Mouse (Mus musculus) ES-CJ7 (cell line): ENCODE data around the gene Gucy1a1.
"Not testable (repeated sequence)": the region's sequence is repeated elsewhere in the genome, so short reads cannot be mapped to it uniquely, and the experiment has no call there.

ENCODE experiments used
- DNase-seq: peaks from one replicate; pipeline ENCODE4 v3.0.0; 2011; ENCODE audit warnings: low read depth, low spot score

Gucy1a1 gene

DNA sequence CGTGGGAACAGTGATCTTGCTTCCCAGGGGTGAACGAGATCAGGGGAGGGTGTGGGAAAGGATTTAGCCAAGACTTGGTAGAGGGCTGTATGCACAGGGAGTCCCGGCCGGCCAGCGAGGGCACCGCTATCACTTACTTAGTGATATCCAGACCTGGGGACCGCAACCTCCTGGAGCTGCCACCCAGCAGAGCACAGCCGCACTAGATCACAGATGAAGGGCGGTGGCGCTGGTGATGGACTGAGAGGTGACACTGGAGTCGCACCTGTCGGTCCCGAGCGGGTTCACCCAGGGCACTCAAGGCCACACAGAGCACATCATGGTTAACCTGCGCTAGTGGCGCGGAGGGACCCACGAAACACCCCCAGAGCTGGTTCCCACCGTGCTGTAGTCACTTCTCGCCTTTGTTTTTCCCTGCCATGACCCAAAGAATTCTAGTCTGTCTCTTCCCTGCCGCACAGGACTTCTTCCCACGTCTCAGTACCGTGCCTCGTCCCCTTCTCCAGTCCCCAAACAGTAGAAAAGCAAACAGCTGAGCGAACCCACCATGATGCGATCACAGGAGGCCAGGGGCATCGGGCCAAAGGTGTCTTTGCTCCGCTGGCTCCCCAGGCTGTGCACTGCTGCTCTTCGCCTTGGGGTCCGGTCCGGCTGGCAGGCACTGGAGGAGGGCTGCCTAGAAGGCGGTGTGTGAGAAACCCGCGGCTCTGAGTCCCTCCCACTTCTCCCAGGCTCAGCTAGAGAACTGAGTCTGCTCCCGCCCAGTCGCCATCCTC, at the start of gene Gucy1a1:
TSS of gene Gucy1a1 (minus strand) at position 664 of the 776 bp plus-strand sequence.
- DNase-seq, result peak; percentile 18

DNA sequence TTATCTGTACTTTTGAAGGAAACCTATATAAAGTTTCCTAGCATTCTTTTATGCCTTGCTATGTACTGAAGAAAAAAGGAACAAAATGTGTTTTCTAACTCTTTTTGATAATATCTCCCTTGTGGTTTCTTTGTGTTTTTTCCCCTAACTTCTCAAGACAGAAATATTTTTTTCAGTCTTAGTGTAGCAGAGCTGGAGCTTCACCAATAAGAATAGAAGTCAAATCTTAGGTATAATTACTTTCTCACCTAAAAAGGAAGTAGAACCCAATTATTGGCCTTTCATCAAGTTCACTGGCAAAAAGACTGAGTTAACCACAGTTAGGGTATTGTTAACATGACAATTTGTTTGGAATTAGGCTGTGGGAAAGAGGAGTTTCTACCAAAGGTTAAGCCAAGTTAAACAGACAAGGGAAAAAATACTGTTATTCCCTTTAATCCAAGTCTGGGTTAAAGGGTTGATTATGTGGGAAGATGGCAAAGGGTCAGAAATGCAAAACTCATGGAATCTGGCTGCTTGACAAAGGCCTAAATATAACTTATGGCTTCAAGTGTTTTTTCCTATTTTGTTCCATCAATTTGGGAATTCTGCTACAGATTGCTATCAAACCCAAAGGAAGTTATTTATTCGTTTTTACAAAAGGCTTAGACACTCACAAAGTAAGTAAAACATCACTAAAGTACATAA, 46.1 kb upstream of the Gucy1a1 start:
- DNase-seq, result no peak

GRCm38 (mm10) chr3:82185626-82186025, 40.0 kb upstream of the Gucy1a1 start:
- no peak for DNase-seq

DNA sequence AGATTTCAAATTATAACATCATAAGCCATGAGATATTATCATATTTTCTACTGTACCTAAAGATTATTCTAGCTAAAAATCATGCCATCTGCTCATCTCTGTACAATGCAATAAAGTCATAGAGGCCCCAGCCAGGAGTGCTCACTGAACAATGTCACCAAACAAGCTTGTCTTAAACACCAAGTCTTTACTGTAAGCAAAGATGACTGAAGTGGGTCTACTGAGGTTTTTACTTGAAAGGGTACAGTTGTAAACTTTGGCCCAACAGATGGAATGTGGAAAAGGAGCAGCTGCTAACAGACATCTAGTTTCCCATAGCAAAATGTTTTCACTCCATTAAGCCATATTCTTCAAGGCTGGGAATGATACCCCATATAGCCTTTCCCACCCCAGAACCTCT, 35.9 kb upstream of the Gucy1a1 start:
- DNase-seq, result no peak

- DNase-seq, result no peak
Measured at GRCm38 (mm10) chr3:82180253-82180652, 34.7 kb upstream of the Gucy1a1 start.

DNA sequence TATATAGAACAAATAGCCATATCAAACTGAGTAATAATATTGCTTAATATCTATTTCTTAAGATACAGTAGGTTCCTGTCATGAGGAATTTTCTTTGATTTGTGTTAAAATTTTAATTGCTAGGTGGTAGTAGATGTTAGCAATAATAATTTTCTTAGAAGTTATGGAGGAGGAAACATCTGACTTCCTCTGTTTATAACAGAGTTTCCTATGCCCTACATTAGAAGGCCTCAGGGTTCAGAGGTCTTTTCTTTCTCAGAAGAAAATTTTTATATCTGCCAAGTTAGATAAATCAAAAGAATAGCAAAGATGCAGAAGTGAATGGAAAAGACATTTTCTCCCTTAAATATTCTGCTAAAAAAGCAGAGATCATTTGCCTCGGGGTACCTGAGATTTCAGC, 29.9 kb upstream of the Gucy1a1 start:
- no peak for DNase-seq

DNA sequence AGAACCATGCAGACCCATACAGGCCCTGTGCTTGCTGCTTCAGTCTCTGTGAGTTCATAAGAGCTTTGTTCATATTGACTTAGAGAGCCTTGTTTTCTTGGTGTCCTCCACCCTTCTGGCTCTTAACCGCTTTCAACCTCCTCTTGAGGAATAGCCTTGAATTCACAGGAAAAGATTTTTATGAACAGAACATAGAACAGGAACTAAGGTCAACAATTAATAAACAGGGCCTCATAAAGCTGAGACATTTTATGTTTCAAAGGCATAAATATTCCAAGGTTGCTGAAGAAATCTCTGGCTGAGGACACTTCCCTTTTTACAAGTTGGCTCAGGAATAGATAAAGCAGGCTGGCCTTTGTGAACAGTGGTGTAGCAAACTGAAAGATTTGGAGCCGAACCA, 21.5 kb upstream of the Gucy1a1 start:
- no peak for DNase-seq

DNA sequence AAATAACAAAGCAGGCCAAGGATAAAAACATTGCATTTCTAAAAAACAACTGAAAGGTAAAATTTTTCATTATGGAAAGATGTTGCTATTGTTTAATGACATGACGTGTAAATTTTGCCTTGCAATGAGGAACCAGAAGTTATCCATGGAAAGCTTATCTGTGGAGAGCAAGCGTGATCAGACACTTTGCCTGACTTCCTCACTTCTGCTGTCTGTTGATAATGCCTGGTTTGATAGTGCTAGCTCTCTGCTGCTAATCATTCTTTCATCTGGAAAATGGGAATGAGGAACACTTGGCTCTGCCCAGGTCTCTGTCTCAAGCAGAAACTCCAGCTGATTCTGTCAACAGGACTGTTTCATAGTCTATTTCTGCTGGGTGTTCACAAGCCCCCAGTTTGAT, 20.3 kb upstream of the Gucy1a1 start:
- no peak for DNase-seq

DNA sequence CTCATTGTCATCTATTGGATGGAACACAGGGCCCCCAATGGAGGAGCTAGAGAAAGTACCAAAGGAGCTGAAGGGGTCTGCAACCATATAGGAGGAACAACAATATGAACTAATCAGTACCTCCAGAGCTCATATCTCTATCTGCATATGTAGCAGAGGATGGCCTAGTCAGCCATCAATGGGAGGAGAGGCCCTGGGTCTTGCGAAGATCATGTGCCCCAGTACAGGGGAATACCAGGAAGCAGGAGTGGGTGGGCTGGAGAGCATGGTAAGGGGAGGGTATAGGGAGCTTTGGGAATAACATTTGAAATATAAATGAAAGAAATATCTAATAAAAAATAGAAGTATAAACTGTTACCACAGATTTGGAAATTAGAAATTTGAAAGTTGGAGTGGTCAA, 17.4 kb upstream of the Gucy1a1 start:
- DNase-seq, result not testable (repeated sequence)

DNA sequence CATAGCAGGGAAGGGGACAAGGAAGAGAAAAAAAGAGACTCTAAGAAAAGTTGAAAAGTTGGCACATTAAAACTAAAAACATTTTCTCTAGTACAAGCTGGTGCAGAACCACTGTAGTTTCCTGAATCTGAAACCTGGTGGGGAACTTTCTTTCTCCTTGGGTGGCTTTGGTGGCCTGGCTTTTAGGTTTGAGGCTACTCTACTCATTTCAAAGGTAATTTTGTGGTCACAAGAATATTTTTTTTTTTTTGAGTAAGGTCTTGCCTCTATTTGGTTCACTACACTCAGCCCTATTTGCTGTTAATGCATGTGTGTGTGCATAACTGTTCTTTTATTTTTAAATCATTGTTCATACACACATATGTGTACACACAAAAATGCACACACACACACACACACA, 389 bp upstream of the Gucy1a1 start:
- DNase-seq, result no peak

DNA sequence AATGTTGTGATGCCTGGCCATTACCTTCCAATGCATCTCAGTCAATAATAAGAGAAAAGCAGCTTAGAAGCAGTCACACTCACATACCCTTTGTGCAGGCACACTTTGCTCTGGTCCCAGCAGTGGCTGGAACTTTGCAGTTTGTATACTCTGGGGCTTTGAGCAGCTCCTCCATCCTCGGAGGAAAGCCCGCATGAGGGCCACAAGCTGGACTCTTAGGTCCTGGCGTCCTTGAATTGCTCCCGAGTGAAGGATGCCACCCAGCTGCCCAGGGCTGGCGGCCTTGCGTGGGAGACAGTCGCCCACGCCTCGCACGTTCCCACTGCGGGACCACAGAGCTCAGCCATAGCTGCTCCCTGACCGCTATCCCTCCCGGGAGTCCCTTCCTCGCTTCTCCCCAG, 864 bp downstream of the Gucy1a1 start:
- no peak for DNase-seq

GRCm38 (mm10) chr3:82140781-82141180, 4.8 kb downstream of the Gucy1a1 start:
- no peak for DNase-seq

DNA sequence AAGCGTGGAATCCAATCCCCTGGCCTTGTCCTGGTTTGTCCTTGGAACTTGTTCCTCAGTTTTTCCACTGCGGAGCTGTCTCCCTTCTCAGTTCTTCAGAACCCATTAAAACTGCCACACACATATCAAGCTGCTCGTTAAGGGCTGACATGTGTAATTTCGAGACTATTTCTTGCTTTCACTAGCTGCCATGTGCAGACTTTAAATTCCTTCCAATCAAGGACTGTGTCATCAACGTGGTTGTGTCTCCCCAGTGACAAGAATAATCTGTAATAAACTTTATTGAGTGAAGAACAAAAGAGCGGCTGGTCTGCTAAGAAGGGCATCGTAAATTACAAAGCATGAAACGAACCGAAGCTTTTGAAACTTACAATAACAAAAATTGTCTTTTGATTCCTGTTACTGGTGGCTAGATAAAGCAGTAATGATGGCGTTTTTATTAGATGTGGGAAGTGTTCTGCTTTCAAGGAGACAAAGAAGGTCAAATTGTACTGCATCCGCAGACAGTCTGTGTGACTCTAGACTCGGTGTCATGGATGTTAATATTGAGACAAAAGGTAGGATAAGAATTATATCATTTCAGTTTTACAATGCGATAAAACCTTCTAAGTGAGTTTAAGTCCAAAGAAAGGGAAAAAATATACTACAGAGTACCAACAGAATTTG, 7.5 kb downstream of the Gucy1a1 start:
- DNase-seq, result no peak

GRCm38 (mm10) chr3:82135483-82135882, 10.1 kb downstream of the Gucy1a1 start:
- DNase-seq, result no peak

- DNase-seq, result no peak
Measured at GRCm38 (mm10) chr3:82129258-82129657, 16.3 kb downstream of the Gucy1a1 start.

GRCm38 (mm10) chr3:82124567-82124966, 21.0 kb downstream of the Gucy1a1 start:
- DNase-seq, result no peak

DNA sequence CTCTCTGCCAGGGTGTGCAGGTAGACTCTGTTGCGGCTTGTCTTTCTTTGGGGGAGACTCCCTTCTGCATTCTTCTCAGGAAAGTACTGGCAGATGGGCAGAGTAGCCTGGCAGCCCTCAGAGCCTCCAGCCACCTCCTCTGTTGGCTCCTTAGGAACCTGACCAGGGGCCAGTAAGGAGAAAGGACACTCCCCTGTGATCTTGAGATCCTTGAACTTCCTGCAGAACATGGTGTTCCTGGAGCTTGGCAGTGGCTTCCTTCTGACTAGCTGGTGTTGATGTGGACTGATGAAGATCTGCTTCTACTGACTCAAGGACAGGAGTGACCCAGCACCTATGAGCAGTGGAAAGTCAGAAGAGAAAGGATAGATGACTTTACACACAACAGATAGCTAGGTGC, 26.7 kb downstream of the Gucy1a1 start:
- no peak for DNase-seq

- no peak for DNase-seq
Measured at GRCm38 (mm10) chr3:82112439-82112838, 33.1 kb downstream of the Gucy1a1 start.

- no peak for DNase-seq
Measured at GRCm38 (mm10) chr3:82111986-82112385, 33.6 kb downstream of the Gucy1a1 start.

- DNase-seq, result peak; percentile 17
Measured at GRCm38 (mm10) chr3:82108951-82109350, 36.6 kb downstream of the Gucy1a1 start.

GRCm38 (mm10) chr3:82104229-82104628, 41.4 kb downstream of the Gucy1a1 start:
- no peak for DNase-seq

- DNase-seq, result no peak
Measured at GRCm38 (mm10) chr3:82099127-82099526, 46.5 kb downstream of the Gucy1a1 start.

- DNase-seq, result no peak
Measured at GRCm38 (mm10) chr3:82096801-82097200, 48.8 kb downstream of the Gucy1a1 start.
